Mouse (Mus musculus): Measurements from ENCODE around the gene Prtn3.

DNA sequence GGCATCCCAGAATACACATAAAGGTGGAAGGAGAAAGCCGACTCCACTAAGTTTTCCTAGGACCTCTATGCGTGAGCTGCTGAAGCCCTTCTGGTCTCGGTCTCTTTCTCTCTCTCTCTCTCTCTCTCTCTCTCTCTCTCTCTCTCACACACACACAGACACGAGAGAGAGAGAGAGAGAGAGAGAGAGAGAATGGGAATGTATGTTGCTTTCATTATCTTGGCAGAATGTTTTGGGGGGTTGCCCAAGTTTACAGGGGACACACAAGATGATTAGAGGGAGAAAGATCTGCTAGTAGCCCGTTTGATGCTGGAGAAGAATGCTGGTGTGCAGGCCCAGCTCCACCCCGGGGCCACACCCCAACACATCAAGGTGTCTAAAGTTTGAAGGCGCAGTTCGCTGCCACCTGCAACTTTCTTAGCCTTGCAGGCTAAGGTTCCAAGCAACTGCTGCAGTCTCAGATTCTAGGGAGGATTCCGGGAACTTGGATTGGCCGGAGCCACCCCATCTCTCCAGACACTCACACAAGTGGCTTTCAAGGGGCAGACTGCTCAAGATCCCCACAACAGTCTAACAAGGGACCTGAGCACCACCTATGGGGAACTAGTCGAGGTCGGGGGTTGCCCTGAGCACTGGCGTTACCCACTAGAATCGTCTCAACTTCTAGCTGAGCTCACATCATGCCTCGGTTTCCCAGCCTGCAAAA, 51.7 kb downstream of the Prtn3 start:
- TF ChIP-seq CTCF (IDR thresholded peaks at IDR 0.05; ENCODE audit: control insufficient read depth, insufficient read depth, low read length) (no peak), POLR2A (IDR thresholded peaks at IDR 0.05; ENCODE audit: borderline replicate concordance, control insufficient read depth, low read depth, low read length) (no peak)

Data from bone marrow, adult 2 months (tissue).